Comparison of ENCODE assay signal across 10 mouse cellular contexts in genomic region chr9:48755438-48756070, GRCm38 (mm10).
DNase-seq lines count a peak whose midpoint lies in the region; ATAC-seq lines count a peak whose summit lies in the region.
"Had no signal": no experiment of that assay in that cellular context is flagged by ENCODE, and none has a peak within 500 bp of the region (broad histone marks: within the 10 kb centered on the region; RNA-seq: fewer than 3 reads in every experiment).

No protein-coding gene starts in this region.

- no peak overlapping the region for H3K4me3 ChIP-seq in kidney, embryonic 15.5 days (replicated peaks)
- no peak overlapping the region for H3K4me3 ChIP-seq in brown adipose tissue, adult 24 weeks (ENCODE audit: insufficient read depth, low read depth, low read length)
- H3K4me3 ChIP-seq in midbrain, embryonic 13.5 days (replicated peaks) = no peak overlapping the region

- H3K4me1 ChIP-seq in kidney, embryonic 15.5 days = peaks cover 32% of the 10 kb centered on the region
- H3K4me1 ChIP-seq in brown adipose tissue, adult 24 weeks (ENCODE audit: control insufficient read depth, insufficient read depth, insufficient read length, low read length) = peaks cover 31% of the 10 kb centered on the region
- H3K4me1 ChIP-seq in midbrain, embryonic 13.5 days (replicated peaks) = peaks cover 51% of the 10 kb centered on the region

- WGBS in kidney, embryonic 15.5 days = 31% methylated on average over 9 of the region's 9 CpGs
- 33% methylated on average over 9 of the region's 9 CpGs for whole genome bisulfite sequencing in midbrain, embryonic 13.5 days

- no peaks in the 10 kb centered on the region for H3K36me3 ChIP-seq in kidney, embryonic 15.5 days
- H3K36me3 ChIP-seq in midbrain, embryonic 13.5 days = no peaks in the 10 kb centered on the region

- H3K9me3 ChIP-seq in kidney, embryonic 15.5 days (replicated peaks) = no peaks in the 10 kb centered on the region
- no peaks in the 10 kb centered on the region for H3K9me3 ChIP-seq in midbrain, embryonic 13.5 days

- ATAC-seq in kidney, embryonic 15.5 days (replicated peaks; ENCODE audit: low FRiP score) = no peak
- ATAC-seq in midbrain, embryonic 13.5 days = peak; percentile 37; the same call in 1 of the 2 replicates
- ATAC-seq in granulocyte monocyte progenitor cell, adult 5-6 weeks (replicated peaks; ENCODE audit: poor library complexity, severe bottlenecking) = no peak

- no peak for DNase-seq in kidney, adult 18-20 months
- DNase-seq in forelimb bud, embryonic 11.5 days (ENCODE audit: low read depth, low spot score) = peak; percentile 77
- no peak for DNase-seq in spleen, postnatal 14 days (ENCODE audit: low spot score in 2 of 2)
- no peak for DNase-seq in right cerebral cortex, postnatal 10 days (ENCODE audit: low spot score in 2 of 2)
- DNase-seq: kidney, postnatal 36 days; thymus, adult 2 months had no signal

- no peak overlapping the region for H3K4me2 ChIP-seq in kidney, embryonic 15.5 days
- H3K4me2 ChIP-seq in midbrain, embryonic 13.5 days (replicated peaks) = no peak overlapping the region

- H3K27me3 ChIP-seq in kidney, embryonic 15.5 days = peaks cover 23% of the 10 kb centered on the region; the same call in 1 of the 2 replicates
- no peaks in the 10 kb centered on the region for H3K27me3 ChIP-seq in midbrain, embryonic 13.5 days

- H3K27ac ChIP-seq in kidney, embryonic 15.5 days = peak overlapping the region; percentile 38
- H3K27ac ChIP-seq in brown adipose tissue, adult 24 weeks (replicated peaks; ENCODE audit: low read depth, low read length) = 0 out of 2 replicates have a peak overlapping the region, but pooled peaks have one; percentile 7
- H3K27ac ChIP-seq in midbrain, embryonic 13.5 days = peak overlapping the region; percentile 67

- no peak overlapping the region for H3K9ac ChIP-seq in kidney, embryonic 15.5 days
- H3K9ac ChIP-seq in midbrain, embryonic 13.5 days (replicated peaks) = no peak overlapping the region

Comparison
In these comparisons a context has a peak if more than half of its experiments do, and no peak if none do; other contexts are left out.
1. H3K27ac ChIP-seq: peak in every context shown above with its lines; median percentile 67 in midbrain, embryonic 13.5 days; 38 in kidney, embryonic 15.5 days; 7 in brown adipose tissue, adult 24 weeks.